Mouse (Mus musculus) cerebellum, adult 2 months (tissue): ENCODE results near the gene Lpcat3.

Experiments
- CTCF ChIP-seq: fragments of 200-500 bp; IDR thresholded peaks from 2 replicates; pipeline ENCODE4 v1.5.1; 2011; ENCODE audit warnings: low read depth, mild to moderate bottlenecking, control low read depth, low read length, moderate library complexity, borderline replicate concordance; ENCODE audit not compliant: insufficient read depth
- POLR2A ChIP-seq: fragments of 200-500 bp; IDR thresholded peaks from 2 replicates; pipeline ENCODE4 v1.6.1; 2011; ENCODE audit warnings: low read length, control low read depth, borderline replicate concordance; ENCODE audit not compliant: insufficient read depth

DNA sequence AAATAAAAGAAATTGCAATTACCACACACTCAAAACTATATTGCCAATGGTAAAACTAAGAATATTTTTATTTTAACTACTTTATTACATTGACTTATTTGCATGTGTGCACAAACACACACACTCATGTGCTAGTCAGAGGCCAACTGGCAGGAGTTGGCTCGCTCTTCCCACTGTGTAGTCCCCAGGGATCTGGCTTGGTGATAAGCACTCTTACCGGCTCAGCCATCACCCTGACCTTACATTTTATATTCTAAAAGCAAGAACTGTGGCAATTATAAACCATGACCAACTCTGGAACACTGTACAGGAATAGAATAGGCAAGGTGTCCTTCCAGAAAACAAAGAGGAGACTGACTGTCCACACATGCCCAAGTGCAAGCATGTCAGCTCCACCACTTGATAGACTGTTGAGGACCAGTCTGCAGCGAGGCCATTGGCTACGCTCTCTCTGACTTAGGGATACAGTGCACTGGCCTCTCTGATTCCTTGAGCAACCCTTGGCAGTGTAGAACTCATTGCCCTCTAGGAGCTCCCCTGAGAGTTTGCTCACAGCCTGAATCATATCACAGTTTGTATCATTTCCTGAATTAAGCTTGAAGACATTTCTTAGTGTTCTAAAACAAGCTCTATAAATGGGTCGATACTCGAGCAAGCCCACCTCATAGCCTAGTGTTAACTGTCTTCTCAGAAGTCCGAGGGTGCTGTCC, 33.8 kb downstream of the Lpcat3 start:
- TF ChIP-seq CTCF (no peak), POLR2A (no peak)
